Mouse (Mus musculus) hindbrain, embryonic 14.5 days (tissue): Measurements from ENCODE around the gene Hoxb6. TPM values are rescaled to one million over a fixed set of nuclear protein-coding genes. Genes with fewer than 3 reads are reported as not detected.
A peak's percentile ranks its signal among the peaks of the same experiment; 100 is the strongest.

Experiments used
- ATAC-seq: fragments of 200-750 bp; cut with Nextera tagmentation; 2 replicates; pipeline ENCODE4 v1.8.0; 2017; ENCODE audit warnings: moderate number of reproducible peaks, mild to moderate bottlenecking, moderate TSS enrichment, moderate library complexity; ENCODE audit not compliant: low FRiP score
- DNase-seq: peaks from one replicate; pipeline ENCODE4 v3.0.0-alpha.2; 2015; ENCODE audit warnings: low spot score
- H3K27ac ChIP-seq: fragments of 300-500 bp; sonication (generic); 2 replicates; pipeline ENCODE4 v1.5.1; 2014; ENCODE audit warnings: mild to moderate bottlenecking, moderate library complexity
- H3K27me3 ChIP-seq: fragments of 300-500 bp; sonication (generic); 2 replicates; pipeline ENCODE4 v1.6.1; 2014; ENCODE audit warnings: mild to moderate bottlenecking, low read length, mixed read lengths; ENCODE audit not compliant: control insufficient read depth, insufficient read depth
- H3K36me3 ChIP-seq: fragments of 300-500 bp; sonication (generic); replicated peaks from 2 replicates; pipeline ENCODE4 v1.6.1; 2014; ENCODE audit not compliant: control insufficient read depth, insufficient read depth
- H3K4me1 ChIP-seq: fragments of 300-500 bp; sonication (generic); replicated peaks from 2 replicates; pipeline ENCODE4 v1.6.1; 2014; ENCODE audit warnings: antibody characterized with exemption, low read length, mixed read lengths; ENCODE audit not compliant: control insufficient read depth, insufficient read depth
- H3K4me2 ChIP-seq: fragments of 300-500 bp; sonication (generic); replicated peaks from 2 replicates; pipeline ENCODE4 v1.6.1; 2014; ENCODE audit warnings: mild to moderate bottlenecking, moderate library complexity
- H3K4me3 ChIP-seq: fragments of 300-500 bp; sonication (generic); replicated peaks from 2 replicates; pipeline ENCODE4 v1.5.1; 2014; ENCODE audit warnings: mild to moderate bottlenecking, low read length
- H3K9ac ChIP-seq: fragments of 300-500 bp; sonication (generic); 2 replicates; pipeline ENCODE4 v1.6.1; 2014
- H3K9me3 ChIP-seq: fragments of 300-500 bp; sonication (generic); 2 replicates; pipeline ENCODE4 v1.6.1; 2016; ENCODE audit warnings: low read length; ENCODE audit not compliant: control insufficient read depth
- WGBS: fragments of 180-500 bp; shearing (Covaris S2); extraction: QIAGEN DNeasy Blood & Tissue Kit; methylation state at CpG from one replicate; pipeline ENCODE4 v1.1.7; 2014; 5-methylcytosine and 5-hydroxymethylcytosine counted together
- polyA plus RNA-seq: library from polyadenylated mRNA; unstranded; fragments of >200 nt; fragmentation: Nextera tagmentation; extraction: Ambion mirVana; gene quantifications from 2 replicates; pipeline ENCODE4 v1.2.1, GENCODE M21; 2014

Gene Hoxb6
- polyA plus RNA-seq, 1 experiment from 2014 or later: 90.1 TPM

GRCm38 (mm10) chr11:96344061-96344877 is 52.0 kb downstream of the Hoxb6 start:
- peaks cover 60% of the 10 kb centered on the region for H3K27me3 ChIP-seq
- peak overlapping the region; percentile 97 for H3K9ac ChIP-seq
- peak overlapping the region; percentile 99 for H3K27ac ChIP-seq
- no peaks in the 10 kb centered on the region for H3K9me3 ChIP-seq
- 1% methylated on average over 40 of the region's 40 CpGs for WGBS
- peak; percentile 18; the same call in 1 of the 2 replicates for ATAC-seq
- H3K4me1 ChIP-seq: peaks cover 30% of the 10 kb centered on the region
- peak; percentile 59 for DNase-seq
- peak overlapping the region; percentile 48 for H3K4me3 ChIP-seq
- peak overlapping the region; percentile 77 for H3K4me2 ChIP-seq
- H3K36me3 ChIP-seq: 0 out of 2 replicates have a peak, but pooled peaks cover 5% of the 10 kb centered on the region

GRCm38 (mm10) chr11:96344878-96345159 is 52.5 kb downstream of the Hoxb6 start:
- WGBS: 7% methylated on average over 6 of the region's 6 CpGs
- no peak for ATAC-seq
- H3K9ac ChIP-seq: peak overlapping the region; percentile 97

DNA sequence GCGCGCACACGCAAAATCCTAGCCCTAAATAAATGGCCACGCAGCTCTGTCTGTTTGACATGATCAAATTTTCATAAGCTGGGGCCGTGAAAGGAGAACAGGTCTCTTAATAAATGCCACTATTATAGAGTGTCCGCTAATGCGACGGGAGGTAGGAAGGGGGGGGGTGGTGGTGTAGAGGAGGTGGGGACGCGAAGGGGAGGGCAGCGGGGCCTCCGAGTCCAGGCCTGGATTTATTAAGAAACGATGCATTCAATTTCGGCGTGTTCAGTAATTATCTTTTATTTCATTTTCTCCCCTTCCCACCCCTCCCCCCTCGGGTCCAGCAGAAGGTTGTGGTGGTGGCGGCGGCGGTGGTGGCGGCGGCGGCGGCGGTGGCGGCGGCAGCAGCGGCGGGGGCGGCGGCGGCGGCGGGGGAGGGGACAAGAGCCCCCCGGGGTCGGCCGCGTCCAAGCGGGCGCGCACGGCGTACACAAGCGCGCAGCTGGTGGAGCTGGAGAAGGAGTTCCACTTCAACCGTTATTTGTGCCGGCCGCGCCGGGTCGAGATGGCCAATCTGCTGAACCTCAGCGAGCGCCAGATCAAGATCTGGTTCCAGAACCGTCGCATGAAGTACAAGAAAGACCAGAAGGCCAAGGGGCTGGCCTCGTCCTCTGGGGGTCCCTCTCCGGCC is 53.1 kb downstream of the Hoxb6 start:
- under 1% methylated on average over 31 of the region's 56 CpGs for WGBS
- Histone ChIP-seq H3K36me3 (0 out of 2 replicates have a peak, but pooled peaks cover 5% of the 10 kb centered on the region), H3K27ac (peak overlapping the region; percentile 99), H3K4me3 (peak overlapping the region; percentile 48), H3K9ac (peak overlapping the region; percentile 97), H3K4me2 (peak overlapping the region; percentile 77), H3K9me3 (no peaks in the 10 kb centered on the region), H3K4me1 (peaks cover 40% of the 10 kb centered on the region), H3K27me3 (peaks cover 58% of the 10 kb centered on the region)
- no peak for ATAC-seq
- peak; percentile 40 for DNase-seq

More at GRCm38 (mm10) chr11:96344878-96345159, 52.5 kb downstream of the Hoxb6 start:
- Histone ChIP-seq H3K4me2 (peak overlapping the region; percentile 77), H3K27me3 (peaks cover 58% of the 10 kb centered on the region), H3K4me3 (peak overlapping the region; percentile 48), H3K9me3 (no peaks in the 10 kb centered on the region), H3K36me3 (0 out of 2 replicates have a peak, but pooled peaks cover 5% of the 10 kb centered on the region), H3K4me1 (peaks cover 35% of the 10 kb centered on the region), H3K27ac (peak overlapping the region; percentile 99)
- DNase-seq: peak; percentile 28

DNA sequence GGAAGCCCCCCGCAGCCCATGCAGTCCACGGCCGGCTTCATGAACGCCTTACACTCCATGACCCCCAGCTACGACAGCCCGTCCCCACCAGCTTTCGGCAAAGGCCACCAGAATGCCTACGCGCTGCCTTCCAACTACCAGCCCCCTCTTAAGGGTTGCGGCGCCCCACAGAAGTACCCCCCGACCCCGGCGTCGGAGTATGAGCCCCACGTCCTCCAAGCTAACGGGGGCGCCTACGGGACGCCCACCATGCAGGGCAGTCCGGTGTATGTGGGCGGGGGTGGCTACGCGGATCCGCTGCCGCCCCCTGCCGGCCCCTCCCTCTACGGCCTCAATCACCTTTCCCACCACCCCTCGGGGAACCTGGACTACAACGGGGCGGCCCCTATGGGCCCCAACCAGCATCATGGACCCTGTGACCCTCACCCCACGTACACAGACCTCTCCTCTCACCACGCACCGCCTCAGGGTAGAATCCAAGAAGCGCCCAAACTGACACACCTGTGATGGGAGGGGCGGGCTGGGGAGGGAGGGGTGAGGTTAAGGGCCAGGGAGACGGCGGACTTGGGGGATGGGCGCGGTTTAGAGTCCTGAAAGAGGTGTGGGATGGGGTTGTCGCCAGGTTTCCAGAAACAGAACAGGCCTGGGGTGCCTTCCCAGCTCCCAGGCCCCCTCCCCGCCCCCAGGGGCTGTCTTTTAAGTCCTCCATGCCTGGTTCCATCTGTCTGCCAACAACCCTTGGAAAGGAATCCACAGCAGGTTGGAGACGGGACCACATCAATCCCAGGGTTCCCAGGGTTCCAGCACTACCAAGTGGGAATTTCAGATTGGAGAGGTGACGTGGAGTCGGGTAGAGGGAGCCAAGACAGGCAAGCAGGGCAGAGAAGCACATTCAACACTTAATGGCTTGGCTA is 53.9 kb downstream of the Hoxb6 start:
- H3K27me3 ChIP-seq: peaks cover 63% of the 10 kb centered on the region
- DNase-seq (no peak), ATAC-seq (peak; percentile 19; the same call in 1 of the 2 replicates)
- H3K27ac ChIP-seq: peak overlapping the region; percentile 99
- peak overlapping the region; percentile 77 for H3K4me2 ChIP-seq
- H3K9ac ChIP-seq: peak overlapping the region; percentile 97
- peak overlapping the region; percentile 48 for H3K4me3 ChIP-seq
- H3K36me3 ChIP-seq: 0 out of 2 replicates have a peak, but pooled peaks cover 5% of the 10 kb centered on the region
- H3K9me3 ChIP-seq: no peaks in the 10 kb centered on the region
- peaks cover 48% of the 10 kb centered on the region for H3K4me1 ChIP-seq
- 2% methylated on average over 45 of the region's 45 CpGs for WGBS

GRCm38 (mm10) chr11:96346916-96347520 is 54.7 kb downstream of the Hoxb6 start:
- Histone ChIP-seq H3K9me3 (no peaks in the 10 kb centered on the region), H3K4me1 (peaks cover 49% of the 10 kb centered on the region), H3K4me3 (peak overlapping the region; percentile 48; the same call in 1 of the 2 replicates), H3K9ac (peak overlapping the region; percentile 97), H3K36me3 (0 out of 2 replicates have a peak, but pooled peaks cover 5% of the 10 kb centered on the region), H3K4me2 (peak overlapping the region; percentile 77), H3K27me3 (peaks cover 64% of the 10 kb centered on the region), H3K27ac (peak overlapping the region; percentile 99)
- peak; percentile 42 for DNase-seq
- ATAC-seq: no peak
- WGBS: 14% methylated on average over 5 of the region's 5 CpGs

DNA sequence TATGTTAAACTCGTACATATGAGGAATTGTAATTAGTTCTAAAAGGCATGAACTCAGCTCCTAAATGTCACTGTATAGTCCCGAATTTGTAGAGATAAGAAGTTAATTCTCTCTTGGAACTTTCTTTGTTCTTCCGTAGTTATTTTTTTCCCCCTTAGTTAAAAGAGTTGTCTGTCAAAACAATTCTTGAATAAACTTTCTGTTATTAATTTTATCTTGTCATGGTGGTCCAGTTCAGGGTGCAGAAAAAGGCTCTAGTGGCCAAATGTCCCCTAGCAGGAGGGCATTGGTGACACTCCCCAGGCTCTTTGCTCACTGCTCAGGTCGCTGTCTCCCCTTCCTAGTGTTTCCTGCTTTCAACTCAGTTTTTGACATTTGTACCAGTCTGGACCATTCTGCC is 55.4 kb downstream of the Hoxb6 start:
- peak overlapping the region; percentile 71 for H3K4me2 ChIP-seq
- H3K4me1 ChIP-seq: peaks cover 49% of the 10 kb centered on the region
- H3K9me3 ChIP-seq: no peaks in the 10 kb centered on the region
- H3K4me3 ChIP-seq: no peak overlapping the region; the same call in 1 of the 2 replicates
- DNase-seq (peak; percentile 36), ATAC-seq (no peak)
- peaks cover 64% of the 10 kb centered on the region for H3K27me3 ChIP-seq
- 7% methylated on average over 4 of the region's 4 CpGs for WGBS
- 0 out of 2 replicates have a peak, but pooled peaks cover 5% of the 10 kb centered on the region for H3K36me3 ChIP-seq
- H3K27ac ChIP-seq: peak overlapping the region; percentile 99
- peak overlapping the region; percentile 55 for H3K9ac ChIP-seq

GRCm38 (mm10) chr11:96348141-96348928 is 56.1 kb downstream of the Hoxb6 start:
- DNase-seq: peak; percentile 67
- Histone ChIP-seq H3K27ac (peak overlapping the region; percentile 99), H3K27me3 (peaks cover 61% of the 10 kb centered on the region)

DNA sequence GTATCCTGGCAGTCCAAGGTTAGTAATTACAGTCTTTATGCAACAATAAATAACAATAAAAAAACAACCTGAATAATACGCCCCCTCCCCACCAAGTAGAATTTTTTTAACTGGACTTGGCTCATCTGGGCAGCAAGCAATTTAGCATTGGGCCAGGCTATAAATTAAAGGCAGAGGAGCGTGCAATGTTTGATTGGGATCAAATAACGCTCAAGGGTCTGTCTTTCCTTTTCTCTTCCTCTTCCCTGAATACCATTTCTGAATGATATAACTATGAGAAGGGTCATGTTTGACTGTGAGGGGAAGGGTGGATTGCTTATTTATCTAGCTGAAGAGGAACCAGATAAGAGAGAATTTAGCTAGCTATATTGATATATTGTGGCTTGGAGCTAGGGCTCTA is 56.7 kb downstream of the Hoxb6 start:
- Histone ChIP-seq H3K4me1 (peaks cover 49% of the 10 kb centered on the region), H3K4me3 (peak overlapping the region; percentile 20), H3K9me3 (no peaks in the 10 kb centered on the region), H3K27ac (peak overlapping the region; percentile 99), H3K4me2 (peak overlapping the region; percentile 71), H3K36me3 (0 out of 2 replicates have a peak, but pooled peaks cover 14% of the 10 kb centered on the region), H3K27me3 (peaks cover 58% of the 10 kb centered on the region), H3K9ac (peak overlapping the region; percentile 55)
- 12% methylated on average over 3 of the region's 3 CpGs for WGBS
- no peak for ATAC-seq
- DNase-seq: peak; percentile 26

More at GRCm38 (mm10) chr11:96348141-96348928, 56.1 kb downstream of the Hoxb6 start:
- no peak for ATAC-seq
- H3K36me3 ChIP-seq: 0 out of 2 replicates have a peak, but pooled peaks cover 11% of the 10 kb centered on the region
- H3K9me3 ChIP-seq: no peaks in the 10 kb centered on the region
- H3K4me3 ChIP-seq: peak overlapping the region; percentile 20
- 3% methylated on average over 21 of the region's 21 CpGs for WGBS
- peaks cover 49% of the 10 kb centered on the region for H3K4me1 ChIP-seq
- H3K4me2 ChIP-seq: peak overlapping the region; percentile 71
- peak overlapping the region; percentile 55 for H3K9ac ChIP-seq
